Mouse (Mus musculus) left cerebral cortex, postnatal 36 days (tissue): ENCODE data around the gene Pced1b. TPM values are rescaled to one million over a fixed set of nuclear protein-coding genes. Genes with fewer than 3 reads are reported as not detected.
A peak's percentile ranks its signal among the peaks of the same experiment; 100 is the strongest.

Experiments used
- DNase-seq, 2 experiments: peaks; one replicate each; pipeline ENCODE4 v3.0.0; 2021 to 2022; ENCODE audit warnings: low spot score in 2 of 2, mixed read lengths in 1 of 2
- intact Hi-C: fragments of 180-260 bp; cut with DNase I; formaldehyde crosslinking; loops from one replicate; pipeline ENCODE4 v1.15.1; 2025
- total RNA-seq, 2 experiments: library from RNA; stranded (reverse); gene quantifications; 2 replicates each; pipeline ENCODE4 v1.2.3; 2021

Pced1b gene
- total RNA-seq, 2 experiments from 2014 or later: 6.4 to 7.9 TPM

DNA sequence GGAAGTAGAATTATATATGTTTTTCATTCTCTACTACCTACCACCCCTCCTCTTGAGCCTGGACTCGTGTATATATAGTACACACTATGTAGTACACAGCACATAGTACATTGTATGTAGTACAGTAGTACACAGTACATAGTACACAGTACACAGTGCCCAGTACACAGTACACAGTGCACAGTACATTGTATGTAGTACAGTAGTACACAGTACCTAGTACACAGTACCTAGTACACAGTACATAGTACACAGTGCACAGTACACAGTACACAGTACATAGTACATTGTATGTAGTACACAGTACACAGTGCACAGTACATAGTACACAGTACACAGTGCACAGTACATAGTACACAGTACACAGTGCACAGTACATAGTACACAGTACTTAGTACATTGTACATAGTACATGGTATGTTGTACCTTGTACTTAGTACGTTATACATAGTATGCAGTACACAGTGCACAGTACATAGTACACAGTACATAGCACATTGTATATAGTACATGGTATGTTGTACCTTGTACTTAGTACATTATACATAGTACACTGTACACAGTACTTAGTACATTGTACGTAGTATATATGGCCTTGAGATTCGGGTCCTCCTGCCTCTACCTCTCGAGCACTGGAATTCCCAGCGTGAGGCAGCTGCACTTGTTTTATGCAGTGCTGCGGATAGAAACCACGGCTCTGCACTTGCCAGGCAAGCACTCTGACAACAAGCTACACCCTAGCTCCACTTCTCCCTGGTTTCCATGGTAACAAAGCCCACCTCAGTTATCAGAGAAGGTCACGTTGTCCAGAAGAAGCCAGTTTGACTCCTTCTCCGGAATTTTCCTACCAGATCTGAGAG is 35.0 kb downstream of the Pced1b start:
- no peak for DNase-seq
- intact Hi-C loops: no loop called here

DNA sequence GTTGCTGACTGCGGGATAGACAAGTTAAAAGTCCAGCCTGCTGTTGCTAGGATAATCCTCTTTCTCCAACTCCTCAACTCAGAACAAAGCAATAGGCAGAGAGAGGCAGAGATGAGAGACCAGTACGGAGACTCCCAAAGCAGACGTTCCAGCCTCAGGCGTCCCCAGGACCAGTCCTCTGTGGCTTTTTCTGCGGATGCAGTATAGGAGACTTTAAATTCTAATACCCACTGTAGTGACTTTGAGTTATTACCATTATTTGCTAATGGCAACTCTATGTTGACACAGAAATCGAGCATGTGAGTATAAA is 35.6 kb downstream of the Pced1b start:
- no peak for DNase-seq
- intact Hi-C loops: no loop called here

DNA sequence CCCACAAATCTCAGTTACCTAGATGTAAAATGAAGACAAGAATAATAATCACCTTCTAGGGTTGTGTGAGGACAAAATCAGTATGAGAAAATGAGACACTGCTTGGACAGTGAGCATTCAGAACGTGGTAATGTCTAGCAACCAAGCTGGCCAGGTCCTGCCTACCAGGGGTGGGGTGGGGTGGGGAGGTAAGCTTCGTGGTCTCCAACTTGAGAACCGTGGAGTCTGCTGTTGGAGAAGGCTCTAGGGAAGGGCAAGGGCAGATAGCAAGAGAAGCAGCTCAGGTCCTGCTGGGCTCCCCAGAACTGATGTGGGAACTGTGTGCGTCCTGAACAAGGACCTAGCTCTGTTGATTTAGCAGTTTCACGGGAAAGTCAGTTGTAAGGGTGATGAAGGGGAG is 37.3 kb downstream of the Pced1b start:
- intact Hi-C loops: no loop called here
- DNase-seq: no peak

DNA sequence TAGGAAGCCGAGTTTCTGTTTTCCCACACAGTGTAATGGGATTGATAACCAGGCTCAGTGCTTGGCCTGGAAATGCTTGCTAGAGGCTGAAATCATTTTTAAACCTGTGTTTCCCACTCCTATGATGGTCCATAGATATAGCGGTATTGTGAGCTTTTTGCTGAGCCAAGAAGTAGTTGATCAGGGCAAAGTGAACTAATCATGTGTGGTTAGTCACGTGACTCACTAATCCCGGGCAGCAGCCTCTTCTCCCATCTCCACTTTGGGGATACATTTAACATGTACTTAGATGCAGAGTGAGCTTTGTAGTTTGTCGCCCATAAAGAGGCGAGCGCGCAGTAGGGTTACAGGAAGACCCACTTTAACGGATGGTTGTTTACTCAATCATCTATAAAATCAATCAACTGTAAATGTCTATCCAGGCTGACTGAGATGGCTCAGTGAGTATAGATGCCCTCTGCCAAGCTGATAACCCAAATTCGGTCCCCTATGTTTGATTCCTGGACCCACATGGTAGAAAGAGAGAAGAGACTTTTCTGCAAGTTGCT is 38.8 kb downstream of the Pced1b start:
- intact Hi-C loops: no loop called here
- no peak for DNase-seq

DNA sequence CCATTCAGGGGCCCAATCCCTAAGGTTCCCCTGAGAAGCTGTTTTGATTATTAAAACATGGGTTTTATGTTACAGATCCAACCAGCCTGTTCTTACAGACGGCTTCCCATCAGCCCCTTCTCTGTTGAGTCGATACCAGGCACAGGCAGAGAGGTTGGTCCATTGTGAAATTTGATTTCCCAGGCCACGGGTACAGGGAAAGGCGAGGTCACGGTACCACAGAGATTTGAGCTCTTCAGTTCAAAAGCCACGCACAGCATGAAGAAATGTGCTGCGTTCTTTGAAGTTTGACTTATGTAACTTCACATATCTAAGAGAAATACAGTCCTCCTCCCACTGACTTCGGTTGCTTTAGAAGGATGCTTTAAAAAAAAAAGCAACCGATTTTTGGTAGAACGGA is 39.8 kb downstream of the Pced1b start:
- no peak for DNase-seq
- intact Hi-C loops: no loop called here

DNA sequence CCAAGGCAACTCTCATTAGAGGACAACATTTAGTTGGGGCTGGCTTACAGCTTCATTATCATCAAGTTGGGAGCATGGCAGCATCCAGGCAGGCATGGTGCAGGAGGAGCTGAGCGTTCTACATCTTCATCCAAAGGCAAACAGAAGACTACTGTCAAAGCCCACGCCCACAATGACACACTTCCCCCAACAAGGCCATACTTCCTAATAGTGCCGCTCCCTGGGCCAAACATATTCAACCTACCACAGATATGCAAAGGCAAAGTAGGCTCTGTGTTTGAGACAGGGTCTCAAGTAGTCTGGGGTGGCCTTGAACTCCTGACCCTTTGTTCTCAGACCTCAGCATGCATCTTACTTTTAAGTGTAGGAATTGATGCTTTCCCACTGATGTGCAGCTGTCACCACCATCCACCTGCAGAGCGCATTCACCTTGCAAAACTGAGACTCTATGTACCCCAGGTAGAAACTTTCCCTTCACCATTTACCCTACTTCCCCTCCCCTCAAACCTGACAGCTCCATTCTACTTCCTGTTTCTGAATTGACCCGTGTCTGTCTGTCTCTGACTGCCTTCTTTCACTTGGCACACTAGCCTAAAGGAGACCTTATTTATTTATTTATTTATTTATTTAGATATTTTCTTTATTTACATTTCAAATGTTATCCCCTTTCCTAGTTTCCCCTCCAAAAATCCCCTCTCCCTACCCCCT is 40.7 kb downstream of the Pced1b start:
- no peak for DNase-seq
- intact Hi-C loops: loop anchor here (2.0 kb wide), 1 partner anchor 27 kb away; no protein-coding TSS in a partner anchor

DNA sequence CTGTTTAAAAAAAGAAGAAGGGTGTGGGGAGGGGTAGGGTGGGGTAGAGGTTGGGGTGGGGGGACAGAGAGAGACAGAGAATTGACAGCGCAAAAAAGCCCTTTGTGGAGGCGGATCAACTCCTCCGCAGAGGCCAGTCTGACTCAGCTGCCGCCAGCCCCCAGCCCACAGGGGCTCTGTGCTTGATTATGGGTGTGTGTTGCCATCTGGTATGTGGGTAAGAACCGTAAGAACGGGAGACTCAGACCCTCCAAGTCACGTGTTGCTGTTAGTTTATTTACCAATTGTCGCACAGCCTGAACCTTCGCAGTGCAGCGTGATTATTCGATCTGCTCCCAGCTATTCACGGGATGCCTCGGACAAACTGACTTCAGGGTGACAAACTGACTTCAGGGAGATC is 41.8 kb downstream of the Pced1b start:
- no peak for DNase-seq
- intact Hi-C loops: loop anchor here (2.0 kb wide), 1 partner anchor 26 kb away; no protein-coding TSS in a partner anchor

DNA sequence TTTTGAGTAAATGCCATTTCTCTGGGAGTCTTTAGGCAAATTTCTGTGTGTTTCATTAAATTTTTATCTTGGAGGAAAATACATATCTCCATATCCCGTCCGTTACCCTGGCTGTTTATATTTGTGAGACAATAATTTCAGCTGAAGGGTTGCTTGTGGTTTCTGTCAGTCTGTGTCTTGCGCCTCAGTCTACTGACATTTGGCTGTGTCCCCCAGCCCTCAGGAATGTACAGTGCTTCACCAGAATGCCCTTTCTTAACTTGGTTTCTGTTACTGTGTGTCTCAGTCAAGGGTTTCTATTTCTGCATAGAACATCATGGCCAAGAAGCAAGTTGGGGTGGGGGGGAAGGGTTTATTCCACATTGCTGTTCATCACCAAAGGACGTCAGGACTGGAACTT is 42.3 kb downstream of the Pced1b start:
- intact Hi-C loops: loop anchor here (2.0 kb wide), 1 partner anchor 26 kb away; no protein-coding TSS in a partner anchor
- DNase-seq: no peak

DNA sequence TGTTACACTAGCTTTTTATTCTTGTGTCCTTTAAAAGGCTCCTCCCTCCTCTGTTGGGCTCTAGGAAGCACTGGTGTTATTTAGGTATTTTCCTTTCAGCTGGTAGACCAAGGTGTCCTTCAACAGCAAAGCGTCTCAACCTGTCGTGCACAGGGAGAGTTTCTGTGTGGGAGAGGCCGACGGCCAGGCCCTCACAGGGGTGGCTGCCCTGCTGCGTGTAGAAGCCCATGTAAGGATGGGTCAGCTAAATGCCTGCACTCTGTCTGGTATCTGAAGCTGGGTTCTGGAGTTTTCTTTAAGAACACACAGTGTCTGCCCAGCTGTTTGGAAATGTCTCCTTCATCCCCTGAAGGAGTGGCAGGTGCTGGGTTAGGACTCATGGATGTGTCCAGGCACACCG is 43.4 kb downstream of the Pced1b start:
- DNase-seq: no peak
- intact Hi-C loops: loop anchor here (2.0 kb wide), 1 partner anchor 44 kb away; the partner anchor contains the start of genes Amigo2 and Pced1b

DNA sequence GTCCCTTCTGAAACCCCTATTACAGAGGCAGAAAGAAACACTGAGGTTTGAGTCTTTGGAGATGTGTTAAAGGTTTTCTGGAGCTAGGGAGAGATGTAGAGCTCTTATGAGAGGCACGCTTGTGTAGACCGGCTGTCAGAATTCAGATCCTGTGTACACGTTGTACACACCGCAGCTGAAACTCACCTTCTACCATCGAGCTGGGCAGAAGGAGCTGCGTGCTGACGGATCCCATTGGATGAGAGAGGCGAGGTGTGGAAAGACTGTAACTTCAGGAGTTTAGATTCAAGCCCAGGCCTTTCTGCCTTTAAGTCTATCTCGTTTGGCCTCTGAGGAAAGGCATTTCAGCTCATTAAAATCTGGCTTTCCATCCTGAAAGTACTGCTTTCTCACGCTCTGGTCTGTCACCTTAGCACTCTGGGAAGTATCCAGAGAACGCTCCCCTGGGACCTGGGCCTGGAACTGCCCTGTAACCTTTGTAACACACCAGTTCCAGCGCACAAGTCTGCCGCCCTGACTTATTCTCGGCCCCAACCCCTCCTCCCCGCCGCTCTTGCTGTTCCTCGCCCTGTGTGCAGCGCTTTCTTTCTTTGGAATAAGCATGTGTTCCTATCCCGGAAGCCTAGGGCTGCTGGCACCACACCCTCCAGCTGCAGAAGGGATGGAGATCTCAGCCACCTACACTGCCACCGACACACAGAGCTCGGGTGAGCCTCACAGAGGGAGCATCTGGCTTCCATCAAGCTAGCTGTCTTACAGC is 44.6 kb downstream of the Pced1b start:
- intact Hi-C loops: loop anchor here (2.0 kb wide), 1 partner anchor 45 kb away; the partner anchor contains the start of genes Amigo2 and Pced1b
- peak; percentile 32 to 49 for DNase-seq

DNA sequence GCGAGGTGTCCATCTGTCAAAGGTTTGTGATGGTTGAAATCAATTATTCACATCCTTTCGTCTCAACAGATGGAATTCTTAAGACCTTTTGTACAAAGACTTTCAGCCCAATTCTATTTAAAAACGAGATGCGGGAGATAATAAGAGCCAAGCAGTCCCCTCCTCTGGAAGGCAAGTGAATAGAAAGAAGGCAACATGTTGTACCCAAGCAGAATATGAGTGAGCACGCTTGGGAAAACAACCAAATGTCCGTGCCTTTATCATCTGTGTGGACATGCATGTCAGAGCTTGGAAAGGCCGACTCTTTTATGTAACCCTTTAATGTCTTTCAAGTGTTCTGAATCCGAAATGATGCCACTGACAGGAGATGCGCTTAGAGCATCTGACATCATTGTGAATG is 61.0 kb downstream of the Pced1b start:
- no peak for DNase-seq
- intact Hi-C loops: no loop called here

DNA sequence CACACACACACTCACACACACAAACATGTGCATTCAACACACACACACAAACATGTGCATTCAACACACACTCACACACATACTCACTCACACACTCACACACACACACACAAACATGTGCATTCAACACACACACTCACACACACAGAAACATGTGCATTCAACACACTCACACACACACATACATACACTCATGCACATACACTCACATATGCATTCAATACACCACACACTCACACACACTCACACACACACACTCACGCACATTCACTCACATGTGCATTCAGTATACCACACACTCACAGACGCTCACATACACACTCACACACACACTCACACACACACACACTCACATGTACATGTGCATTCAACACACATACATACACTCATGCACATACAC is 62.6 kb downstream of the Pced1b start:
- intact Hi-C loops: no loop called here
- no peak for DNase-seq

DNA sequence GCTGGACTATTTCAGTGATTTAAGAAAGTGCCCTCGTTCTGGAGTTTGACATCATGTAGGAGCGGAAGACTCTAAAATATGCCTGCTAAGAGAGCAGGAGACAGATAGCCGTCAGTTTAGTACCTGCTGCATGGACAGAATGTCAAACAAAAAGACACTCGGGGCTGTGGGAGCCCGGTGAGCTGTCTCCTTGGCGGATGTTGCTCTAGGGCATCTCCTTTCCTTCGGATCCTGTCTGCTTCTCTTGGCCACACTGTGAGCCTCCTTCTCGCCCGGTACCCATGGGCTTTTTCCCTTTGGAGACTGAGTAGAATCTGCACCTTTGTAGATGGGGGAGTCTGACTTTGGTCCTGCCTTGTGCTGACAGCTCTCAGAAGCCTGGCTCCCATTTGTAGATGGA is 63.3 kb downstream of the Pced1b start:
- DNase-seq: no peak
- intact Hi-C loops: loop anchor here (10.0 kb wide), 2 partner anchors 195 to 355 kb away; no protein-coding TSS in a partner anchor

DNA sequence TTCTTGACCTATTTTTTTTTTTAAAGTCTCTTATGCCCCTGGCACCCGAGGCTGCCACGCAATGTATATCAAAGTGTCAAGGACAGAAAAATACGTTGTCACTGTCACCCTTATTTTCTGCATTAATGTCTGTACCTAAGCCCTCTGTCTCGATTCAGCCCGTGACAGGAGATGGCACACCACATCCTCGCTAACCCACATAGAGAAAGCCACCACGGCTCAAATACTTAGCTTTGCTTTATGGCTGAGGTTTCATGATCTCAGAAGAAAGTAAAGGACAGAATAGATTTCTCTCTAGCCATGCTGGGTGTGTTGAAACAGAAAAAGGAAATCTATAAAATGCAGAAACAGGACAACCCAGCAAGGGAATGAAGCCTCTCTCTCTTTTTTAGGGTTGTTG is 64.3 kb downstream of the Pced1b start:
- intact Hi-C loops: loop anchor here (10.0 kb wide), 2 partner anchors 194 to 354 kb away; no protein-coding TSS in a partner anchor
- no peak for DNase-seq

DNA sequence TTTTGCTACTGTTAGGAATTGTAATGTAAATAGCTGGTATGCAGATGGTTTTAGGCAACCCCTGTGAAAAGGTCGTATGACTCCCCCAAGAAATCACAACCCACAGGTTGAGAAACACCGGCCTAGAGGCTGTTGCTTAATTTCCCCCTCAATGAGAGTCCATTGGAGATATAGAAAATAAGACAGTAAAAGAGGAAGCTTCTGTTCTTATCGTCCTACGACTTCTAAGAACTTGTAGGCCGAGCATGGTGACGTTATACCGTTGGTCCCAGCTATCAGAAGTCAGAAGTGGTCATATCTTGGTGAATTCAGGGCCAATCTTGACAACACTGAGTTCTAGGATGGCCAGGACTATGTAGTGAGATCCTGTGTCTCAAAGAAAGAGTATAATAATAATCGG is 65.0 kb downstream of the Pced1b start:
- no peak for DNase-seq
- intact Hi-C loops: loop anchor here (10.0 kb wide), 2 partner anchors 193 to 353 kb away; no protein-coding TSS in a partner anchor

DNA sequence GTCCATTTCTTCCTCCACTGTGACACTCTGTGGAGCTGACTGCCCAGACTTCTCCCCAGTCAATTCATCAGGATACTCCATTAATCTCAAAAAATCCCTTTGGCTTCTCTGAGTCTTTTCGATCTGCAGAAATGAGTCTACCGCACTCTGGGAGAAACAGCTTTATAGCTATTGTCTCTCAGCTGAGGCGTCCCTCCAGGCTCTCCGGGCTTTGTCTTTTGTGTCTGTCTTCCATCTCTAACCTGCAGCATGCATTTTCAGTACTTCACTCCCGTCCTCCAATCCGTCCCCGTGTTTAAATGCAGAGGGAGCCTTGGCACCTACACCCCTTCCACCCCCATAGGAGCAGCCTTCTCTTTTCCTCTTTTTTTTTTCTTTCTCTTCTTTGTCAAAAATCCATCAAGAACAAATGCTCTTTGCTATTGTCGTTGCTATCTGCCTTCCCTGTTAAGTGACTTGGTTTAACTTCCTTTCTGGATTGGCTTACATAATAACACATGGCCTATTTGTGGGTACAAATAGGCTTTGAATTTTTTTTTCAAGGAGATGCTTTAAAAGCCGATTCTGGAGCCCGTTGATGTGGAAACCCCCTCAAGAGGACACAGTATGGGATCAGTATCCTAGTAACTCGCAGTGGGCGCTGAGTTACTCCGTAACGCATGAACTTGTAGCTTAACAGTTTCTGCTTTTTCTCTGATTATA is 68.0 kb downstream of the Pced1b start:
- intact Hi-C loops: loop anchor here (1.0 to 10.0 kb wide), 4 partner anchors 26 to 350 kb away; partner anchors contain the start of genes Amigo2 and Pced1b
- DNase-seq: no peak

DNA sequence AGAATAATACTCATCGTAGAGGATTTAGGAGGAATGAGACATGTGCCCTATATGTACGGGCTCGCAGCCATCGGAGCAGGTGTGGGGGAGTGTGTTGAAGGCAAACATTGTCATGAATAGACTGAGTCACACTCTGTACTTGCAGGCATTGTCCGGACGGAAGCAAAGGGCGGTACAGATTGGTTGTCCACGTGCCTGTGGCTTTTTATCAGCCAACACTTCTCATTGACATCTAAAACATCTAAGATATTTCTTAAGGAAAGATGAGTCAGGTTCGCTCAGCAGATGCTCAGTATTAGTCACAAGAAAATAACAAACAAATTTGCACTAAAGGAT is 68.5 kb downstream of the Pced1b start:
- DNase-seq: peak; percentile 33 to 42
- intact Hi-C loops: loop anchor here (2.0 to 10.0 kb wide), 3 partner anchors 27 to 349 kb away; no protein-coding TSS in a partner anchor

DNA sequence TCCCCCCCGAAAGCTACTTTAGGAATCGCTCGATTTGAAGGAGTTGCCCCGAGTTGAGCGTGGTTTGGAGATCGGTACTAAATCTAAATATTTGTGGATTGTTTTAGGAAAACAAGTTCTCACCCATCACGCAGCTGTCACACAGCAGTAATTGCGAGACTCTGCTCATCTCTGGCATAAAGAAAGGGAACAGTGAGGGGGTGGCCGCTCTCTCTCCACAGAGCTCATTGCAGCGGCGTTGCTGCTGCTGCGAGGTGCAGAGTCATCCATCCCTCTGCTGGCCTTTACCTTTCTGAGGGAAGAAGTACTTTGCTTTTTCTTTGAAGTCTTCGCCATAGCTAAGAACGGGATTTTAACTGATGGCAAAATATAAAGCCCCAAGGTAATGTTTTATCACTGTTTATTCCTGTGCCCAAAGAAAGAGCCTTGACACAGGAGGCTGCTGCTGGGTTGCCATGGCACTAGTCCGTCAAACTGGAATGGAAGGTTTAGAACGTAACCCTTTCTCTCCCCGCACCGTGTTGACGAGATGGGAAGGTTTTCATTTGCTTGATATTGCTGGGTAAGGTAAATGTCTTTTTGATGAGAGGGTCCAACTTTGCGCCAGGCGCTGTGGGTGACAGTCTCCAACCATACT is 71.6 kb downstream of the Pced1b start:
- no peak for DNase-seq
- intact Hi-C loops: loop anchor here (10.0 kb wide), 2 partner anchors 186 to 346 kb away; no protein-coding TSS in a partner anchor

DNA sequence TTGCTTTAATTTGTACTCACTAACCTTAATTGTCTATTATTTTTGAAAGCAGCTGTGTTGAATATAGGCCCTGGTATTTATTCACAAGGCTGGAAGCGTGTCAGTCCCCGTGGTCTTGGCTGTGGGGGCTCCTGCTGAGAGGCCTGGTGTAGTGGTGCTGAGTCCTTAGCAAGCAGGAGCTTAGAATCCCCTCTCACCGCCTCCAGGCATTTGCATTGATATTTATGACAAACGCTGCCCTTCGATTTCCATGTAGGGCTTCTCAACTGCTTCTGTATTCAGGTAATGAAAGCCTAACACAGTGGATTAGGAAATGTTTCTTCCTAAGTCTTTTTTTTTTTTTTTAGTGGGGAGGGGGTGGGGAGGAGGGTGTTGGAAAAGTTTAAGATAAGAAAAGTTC is 75.9 kb downstream of the Pced1b start:
- no peak for DNase-seq
- intact Hi-C loops: no loop called here
